Mouse (Mus musculus): ENCODE data around the gene Tnfsf10.

GRCm38 (mm10) chr3:27302339-27303022 lies 14.3 kb upstream of the Tnfsf10 start:
- no peak for TF ChIP-seq EP300 (IDR thresholded peaks at IDR 0.05; ENCODE audit: low read depth)
- TF ChIP-seq CTCF (IDR thresholded peaks at IDR 0.05; ENCODE audit: low read depth), result no peak
